Mouse (Mus musculus) neural tube, embryonic 12.5 days (tissue): Measurements from ENCODE around the gene Itsn1. TPM values are rescaled to one million over a fixed set of nuclear protein-coding genes. Genes with fewer than 3 reads are reported as not detected.
A peak's percentile ranks its signal among the peaks of the same experiment; 100 is the strongest.

ENCODE experiments used
- ATAC-seq: fragments of 200-750 bp; cut with Nextera tagmentation; 2 replicates; pipeline ENCODE4 v1.8.0; 2017; ENCODE audit warnings: low read depth, mild to moderate bottlenecking, moderate TSS enrichment, moderate library complexity; ENCODE audit not compliant: low FRiP score
- H3K27ac ChIP-seq: fragments of 300-500 bp; sonication (generic); 2 replicates; pipeline ENCODE4 v1.5.1; 2016
- H3K27me3 ChIP-seq: fragments of 300-500 bp; sonication (generic); replicated peaks from 2 replicates; pipeline ENCODE4 v1.6.1; 2016; ENCODE audit warnings: mild to moderate bottlenecking
- H3K36me3 ChIP-seq: fragments of 300-500 bp; sonication (generic); 2 replicates; pipeline ENCODE4 v1.6.1; 2016; ENCODE audit warnings: mild to moderate bottlenecking
- H3K4me1 ChIP-seq: fragments of 300-500 bp; sonication (generic); 2 replicates; pipeline ENCODE4 v1.6.1; 2016
- H3K4me2 ChIP-seq: fragments of 300-500 bp; sonication (generic); replicated peaks from 2 replicates; pipeline ENCODE4 v1.6.1; 2016; ENCODE audit warnings: mild to moderate bottlenecking
- H3K4me3 ChIP-seq: fragments of 300-500 bp; sonication (generic); 2 replicates; pipeline ENCODE4 v1.5.1; 2016
- H3K9ac ChIP-seq: fragments of 300-500 bp; sonication (generic); 2 replicates; pipeline ENCODE4 v1.6.1; 2016; ENCODE audit warnings: mild to moderate bottlenecking
- H3K9me3 ChIP-seq: fragments of 300-500 bp; sonication (generic); 2 replicates; pipeline ENCODE4 v1.6.1; 2016; ENCODE audit warnings: mild to moderate bottlenecking
- WGBS: fragments of 180-500 bp; shearing (Covaris S2); methylation state at CpG from one replicate; pipeline ENCODE4 v1.1.7; 2016; 5-methylcytosine and 5-hydroxymethylcytosine counted together
- polyA plus RNA-seq: library from polyadenylated mRNA; unstranded; fragments of >200 nt; fragmentation: Nextera tagmentation; extraction: Ambion mirVana; gene quantifications from 2 replicates; pipeline ENCODE4 v1.2.1, GENCODE M21; 2016

The Itsn1 gene
- polyA plus RNA-seq, 1 experiment from 2014 or later: 74.4 TPM

GRCm38 (mm10) chr16:91736046-91736816 is 7.2 kb downstream of the Itsn1 start:
- peaks cover 57% of the 10 kb centered on the region for H3K4me1 ChIP-seq
- H3K4me2 ChIP-seq: no peak overlapping the region
- 82% methylated on average over 7 of the region's 7 CpGs for WGBS
- ATAC-seq: no peak
- no peaks in the 10 kb centered on the region for H3K27me3 ChIP-seq
- no peaks in the 10 kb centered on the region for H3K36me3 ChIP-seq
- H3K27ac ChIP-seq: no peak overlapping the region
- H3K9me3 ChIP-seq: no peaks in the 10 kb centered on the region
- no peak overlapping the region for H3K4me3 ChIP-seq
- H3K9ac ChIP-seq: no peak overlapping the region

GRCm38 (mm10) chr16:91738505-91738904 is 9.4 kb downstream of the Itsn1 start:
- ATAC-seq: no peak

GRCm38 (mm10) chr16:91740184-91740917 is 11.3 kb downstream of the Itsn1 start:
- no peak for ATAC-seq
- H3K4me3 ChIP-seq: no peak overlapping the region
- peaks cover 36% of the 10 kb centered on the region for H3K4me1 ChIP-seq
- H3K36me3 ChIP-seq: no peaks in the 10 kb centered on the region
- no peaks in the 10 kb centered on the region for H3K9me3 ChIP-seq
- no peaks in the 10 kb centered on the region for H3K27me3 ChIP-seq
- H3K4me2 ChIP-seq: no peak overlapping the region
- 61% methylated on average over 8 of the region's 8 CpGs for WGBS
- no peak overlapping the region for H3K27ac ChIP-seq
- no peak overlapping the region for H3K9ac ChIP-seq

More at GRCm38 (mm10) chr16:91738505-91738904, 9.4 kb downstream of the Itsn1 start:
- Histone ChIP-seq H3K9ac (no peak overlapping the region), H3K36me3 (no peaks in the 10 kb centered on the region), H3K4me2 (no peak overlapping the region), H3K4me1 (peaks cover 47% of the 10 kb centered on the region), H3K27ac (no peak overlapping the region), H3K4me3 (no peak overlapping the region), H3K9me3 (no peaks in the 10 kb centered on the region), H3K27me3 (no peaks in the 10 kb centered on the region)
- 88% methylated on average over 6 of the region's 6 CpGs for WGBS

- peaks cover 36% of the 10 kb centered on the region for H3K4me1 ChIP-seq
- ATAC-seq: no peak
- no peak overlapping the region for H3K4me3 ChIP-seq
- H3K36me3 ChIP-seq: no peaks in the 10 kb centered on the region
- no peaks in the 10 kb centered on the region for H3K9me3 ChIP-seq
- H3K4me2 ChIP-seq: no peak overlapping the region
- no peak overlapping the region for H3K9ac ChIP-seq
- WGBS: 64% methylated on average over 7 of the region's 7 CpGs
- H3K27ac ChIP-seq: no peak overlapping the region
- no peaks in the 10 kb centered on the region for H3K27me3 ChIP-seq
Observed at GRCm38 (mm10) chr16:91740918-91741255, 11.8 kb downstream of the Itsn1 start.

GRCm38 (mm10) chr16:91743055-91743454 is 14.0 kb downstream of the Itsn1 start:
- Histone ChIP-seq H3K36me3 (no peaks in the 10 kb centered on the region), H3K27ac (no peak overlapping the region), H3K27me3 (no peaks in the 10 kb centered on the region), H3K9me3 (no peaks in the 10 kb centered on the region), H3K4me1 (peaks cover 30% of the 10 kb centered on the region), H3K9ac (no peak overlapping the region), H3K4me2 (no peak overlapping the region), H3K4me3 (no peak overlapping the region)
- WGBS: 80% methylated on average over 7 of the region's 7 CpGs
- ATAC-seq: no peak

- Histone ChIP-seq H3K9ac (no peak overlapping the region), H3K36me3 (no peaks in the 10 kb centered on the region), H3K27ac (no peak overlapping the region), H3K4me1 (peaks cover 12% of the 10 kb centered on the region), H3K4me3 (no peak overlapping the region), H3K4me2 (no peak overlapping the region), H3K27me3 (no peaks in the 10 kb centered on the region), H3K9me3 (no peaks in the 10 kb centered on the region)
- WGBS: 61% methylated on average over 14 of the region's 14 CpGs
- ATAC-seq: no peak
Observed at GRCm38 (mm10) chr16:91746101-91746950, 17.2 kb downstream of the Itsn1 start.

GRCm38 (mm10) chr16:91747567-91747966 is 18.5 kb downstream of the Itsn1 start:
- Histone ChIP-seq H3K36me3 (no peaks in the 10 kb centered on the region), H3K4me3 (no peak overlapping the region), H3K9me3 (no peaks in the 10 kb centered on the region), H3K4me1 (peaks cover 11% of the 10 kb centered on the region), H3K4me2 (no peak overlapping the region), H3K27me3 (no peaks in the 10 kb centered on the region), H3K9ac (no peak overlapping the region), H3K27ac (no peak overlapping the region)
- ATAC-seq: no peak
- 91% methylated on average over 6 of the region's 6 CpGs for WGBS

GRCm38 (mm10) chr16:91751644-91752385 is 22.7 kb downstream of the Itsn1 start:
- Histone ChIP-seq H3K36me3 (no peaks in the 10 kb centered on the region), H3K4me3 (no peak overlapping the region), H3K27ac (no peak overlapping the region), H3K9ac (no peak overlapping the region), H3K4me2 (no peak overlapping the region), H3K9me3 (no peaks in the 10 kb centered on the region), H3K27me3 (no peaks in the 10 kb centered on the region), H3K4me1 (0 out of 2 replicates have a peak, but pooled peaks cover 4% of the 10 kb centered on the region)
- no peak for ATAC-seq
- 75% methylated on average over 13 of the region's 13 CpGs for WGBS

GRCm38 (mm10) chr16:91753611-91754010 is 24.5 kb downstream of the Itsn1 start:
- Histone ChIP-seq H3K4me3 (no peak overlapping the region), H3K36me3 (no peaks in the 10 kb centered on the region), H3K27ac (no peak overlapping the region), H3K4me2 (no peak overlapping the region), H3K9ac (no peak overlapping the region), H3K27me3 (no peaks in the 10 kb centered on the region), H3K4me1 (0 out of 2 replicates have a peak, but pooled peaks cover 4% of the 10 kb centered on the region), H3K9me3 (no peaks in the 10 kb centered on the region)
- 88% methylated on average over 4 of the region's 4 CpGs for WGBS
- no peak for ATAC-seq

GRCm38 (mm10) chr16:91754957-91755356 is 25.9 kb downstream of the Itsn1 start:
- H3K27me3 ChIP-seq: no peaks in the 10 kb centered on the region
- 89% methylated on average over 6 of the region's 6 CpGs for WGBS
- ATAC-seq: no peak
- H3K9me3 ChIP-seq: no peaks in the 10 kb centered on the region
- no peak overlapping the region for H3K4me3 ChIP-seq
- no peak overlapping the region for H3K9ac ChIP-seq
- H3K36me3 ChIP-seq: no peaks in the 10 kb centered on the region
- H3K4me1 ChIP-seq: 0 out of 2 replicates have a peak, but pooled peaks cover 4% of the 10 kb centered on the region
- no peak overlapping the region for H3K27ac ChIP-seq
- H3K4me2 ChIP-seq: no peak overlapping the region

GRCm38 (mm10) chr16:91761202-91761601 is 32.1 kb downstream of the Itsn1 start:
- no peaks in the 10 kb centered on the region for H3K27me3 ChIP-seq
- peak; percentile 52; the same call in 1 of the 2 replicates for ATAC-seq
- H3K4me1 ChIP-seq: peaks cover 45% of the 10 kb centered on the region
- H3K9ac ChIP-seq: no peak overlapping the region
- H3K4me3 ChIP-seq: no peak overlapping the region
- H3K4me2 ChIP-seq: no peak overlapping the region
- no peaks in the 10 kb centered on the region for H3K36me3 ChIP-seq
- 84% methylated on average over 9 of the region's 9 CpGs for WGBS
- H3K27ac ChIP-seq: no peak overlapping the region
- no peaks in the 10 kb centered on the region for H3K9me3 ChIP-seq
